Mouse (Mus musculus): ENCODE results near the gene Chd2.

DNA sequence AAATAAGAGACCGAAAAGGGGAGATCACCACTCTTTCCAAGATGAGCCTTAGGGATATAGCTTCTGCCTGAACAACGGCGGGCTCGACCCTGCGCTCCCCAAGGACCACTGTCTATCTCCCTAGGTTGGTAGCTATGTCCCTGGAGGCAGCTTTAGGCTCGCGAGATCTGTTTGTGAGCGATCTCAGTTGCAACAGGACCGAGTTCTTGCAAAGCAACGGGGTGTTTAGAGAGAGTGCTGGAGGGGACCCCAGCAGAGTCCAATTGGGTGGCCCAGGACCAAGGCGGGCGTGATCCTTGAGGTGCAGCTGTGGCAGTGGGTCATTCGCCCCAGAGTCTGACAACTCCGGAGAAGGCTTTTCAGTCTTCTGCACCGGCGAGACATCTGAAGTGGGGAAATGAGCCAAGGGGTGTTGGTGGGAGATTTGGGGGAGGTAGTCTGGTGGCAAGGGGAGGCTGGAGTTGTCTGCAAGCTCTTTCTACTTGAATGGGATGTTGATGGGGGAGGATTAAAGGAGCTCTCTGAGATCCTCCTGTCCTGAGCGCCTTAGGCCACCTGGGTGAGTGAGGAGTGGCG is 151.1 kb downstream of the Chd2 start:
- no peak for TF ChIP-seq CTCF (IDR thresholded peaks at IDR 0.05; ENCODE audit: low read depth, low read length)
- no peak for TF ChIP-seq POLR2AphosphoS5 (IDR thresholded peaks at IDR 0.05; ENCODE audit: insufficient replicate concordance, low read depth, low read length)

All from G1E (cell line).